Mouse (Mus musculus) liver, adult 2 months (tissue): Measurements from ENCODE around the gene Mycbp2.

Experiments used
- CTCF ChIP-seq: fragments of 200-500 bp; IDR thresholded peaks from 2 replicates; pipeline ENCODE4 v1.5.1; 2011; ENCODE audit warnings: low read depth, low read length, control low read depth
- POLR2A ChIP-seq: fragments of 200-500 bp; IDR thresholded peaks from 2 replicates; pipeline ENCODE4 v1.6.1; 2011; ENCODE audit warnings: low read length, control low read depth; ENCODE audit not compliant: insufficient read depth; ENCODE audit errors: extremely low read depth

DNA sequence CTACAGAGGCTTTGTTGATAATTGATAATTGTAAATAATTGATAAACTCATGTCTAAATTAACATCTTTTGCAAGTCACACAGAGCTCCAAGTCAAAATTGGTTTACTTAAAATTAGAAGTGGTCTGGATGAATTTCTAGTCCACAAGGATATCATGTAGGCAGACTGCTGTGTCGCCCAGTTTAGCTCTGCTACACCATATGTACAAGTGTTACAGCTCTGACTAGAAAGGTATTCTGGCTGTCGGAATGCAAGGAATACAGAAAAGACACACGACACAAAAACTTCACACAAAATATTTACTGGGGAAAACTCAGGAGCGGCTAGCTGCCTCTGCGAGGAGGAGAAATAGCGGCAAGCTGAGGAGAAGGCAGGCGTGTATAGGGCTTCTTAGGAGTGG lies 89.7 kb downstream of the Mycbp2 start:
- TF ChIP-seq POLR2A (no peak), CTCF (no peak)
